Mouse (Mus musculus): Measurements from ENCODE around the gene Madd. TPM values are rescaled to one million over a fixed set of nuclear protein-coding genes. Genes with fewer than 3 reads are reported as not detected.
A peak's percentile ranks its signal among the peaks of the same experiment; 100 is the strongest.

Gene Madd
- total RNA-seq (2022): 1 to 10 TPM; 4.9 to 6.9 (median 6.1) TPM

DNA sequence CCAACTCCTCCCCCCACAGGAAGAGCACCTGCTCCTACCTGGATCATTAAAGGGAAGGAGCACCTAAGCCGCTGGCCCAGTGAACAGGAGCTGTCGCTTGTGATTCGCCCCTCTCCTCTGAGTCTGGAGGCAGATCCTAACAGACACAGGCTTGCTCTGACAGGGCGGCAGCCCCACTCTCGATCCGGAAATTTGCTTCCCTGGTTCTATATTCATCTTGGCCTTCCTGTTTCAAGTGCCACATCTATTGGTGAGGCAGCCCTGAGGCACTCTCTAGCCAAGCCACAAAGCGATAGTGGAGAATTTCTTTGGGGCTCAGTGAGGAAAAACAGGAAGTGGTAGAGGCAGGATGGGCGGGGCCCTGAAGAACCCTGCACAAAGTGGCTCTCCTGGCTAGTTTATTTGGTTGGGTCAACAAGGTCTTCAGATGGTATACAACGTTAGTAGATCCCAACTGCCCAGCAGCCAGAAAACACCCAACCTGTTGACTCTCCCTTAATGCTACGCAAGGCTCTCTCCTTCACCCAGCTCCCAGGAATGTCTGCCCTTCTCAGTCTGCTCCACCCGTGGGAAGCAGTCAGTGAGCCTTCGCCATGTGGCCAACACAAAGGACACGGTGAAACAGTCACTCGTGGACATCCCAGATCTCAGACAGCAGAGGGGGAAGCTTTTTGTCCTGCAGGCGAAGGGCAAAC, at the start of gene Madd:
Gene Madd (minus strand): TSS at position 127 of the 695 bp plus-strand sequence.
- DNase-seq (ENCODE audit: low spot score): peak; percentile 58

DNA sequence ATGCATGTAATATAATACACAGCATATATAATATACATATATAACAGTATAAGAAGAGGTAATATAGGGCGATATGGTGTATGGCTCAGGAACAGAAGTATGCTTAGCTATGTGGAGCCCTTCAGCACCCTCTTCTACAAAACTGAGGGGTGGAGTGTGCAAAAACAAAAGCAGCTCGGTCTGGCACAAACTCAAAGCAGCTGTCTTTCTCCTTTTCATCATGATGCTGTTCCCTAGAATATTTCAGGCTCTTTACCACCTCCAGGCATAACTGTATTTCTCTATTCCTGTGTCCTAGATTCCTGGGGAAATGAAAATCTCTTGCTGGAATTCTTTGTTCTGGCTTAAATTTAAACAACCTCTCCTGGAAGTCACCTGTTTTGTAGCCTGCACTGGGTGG, 46.1 kb upstream of the Madd start:
- no peak for DNase-seq (ENCODE audit: low spot score)

DNA sequence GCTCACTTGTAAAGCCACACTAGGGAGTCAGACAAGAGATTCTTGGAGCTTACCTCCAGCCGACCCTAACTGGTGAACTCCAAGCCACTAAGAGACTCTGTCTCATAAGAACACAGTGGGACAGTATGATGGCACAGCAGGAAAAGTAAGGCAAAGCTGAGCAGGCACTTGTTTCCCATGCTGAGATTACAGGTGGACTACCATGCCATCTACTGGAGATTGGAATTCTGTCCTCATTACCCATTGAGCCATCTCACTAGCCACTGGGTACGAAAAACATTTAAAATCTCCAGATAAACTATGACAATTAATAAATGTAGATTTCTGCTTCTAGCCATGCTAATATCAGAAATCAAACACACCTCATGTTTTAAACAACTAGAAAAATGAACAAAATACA, 40.0 kb upstream of the Madd start:
- no peak for DNase-seq (ENCODE audit: low spot score)

DNA sequence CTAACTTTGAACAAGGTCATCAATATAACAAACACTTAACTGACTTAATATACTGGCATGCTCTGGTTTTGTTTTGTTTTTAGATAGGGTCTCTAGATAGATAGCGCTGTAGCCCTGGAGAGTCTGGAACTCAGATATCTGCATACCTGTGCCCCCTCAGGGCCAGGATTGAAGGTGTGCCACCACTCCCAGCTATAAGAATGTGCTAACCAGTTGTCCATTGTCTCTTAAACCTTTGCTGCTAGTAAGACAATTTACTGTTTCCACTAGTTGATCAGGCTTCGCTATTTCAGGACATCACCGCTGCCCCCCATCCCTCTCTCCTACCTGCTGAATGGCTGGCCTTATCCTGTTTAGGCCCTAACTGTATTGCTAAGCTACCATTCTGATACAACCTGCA, 36.9 kb upstream of the Madd start:
- no peak for DNase-seq (ENCODE audit: low spot score)

GRCm38 (mm10) chr2:91217032-91217431, 33.4 kb upstream of the Madd start:
- DNase-seq (ENCODE audit: low spot score): no peak

DNA sequence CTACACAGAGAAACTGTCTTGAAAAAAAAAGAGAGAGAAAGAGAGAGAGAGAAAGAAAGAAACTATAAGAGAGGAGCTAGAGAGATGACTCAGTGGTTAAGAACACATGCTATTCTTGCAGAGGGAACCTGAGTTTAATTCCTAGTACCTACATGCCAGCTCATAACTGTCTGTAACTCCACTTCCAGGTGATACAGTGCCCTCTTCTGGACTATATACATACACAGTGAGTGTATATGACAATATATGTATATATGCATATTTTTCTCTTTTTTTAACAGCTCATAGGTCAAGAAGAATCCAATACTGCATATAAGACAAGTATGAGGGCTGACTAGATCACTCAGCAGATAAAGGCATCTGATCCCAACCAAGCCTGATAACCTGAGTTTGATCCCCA, 29.7 kb upstream of the Madd start:
- no peak for DNase-seq (ENCODE audit: low spot score)

DNA sequence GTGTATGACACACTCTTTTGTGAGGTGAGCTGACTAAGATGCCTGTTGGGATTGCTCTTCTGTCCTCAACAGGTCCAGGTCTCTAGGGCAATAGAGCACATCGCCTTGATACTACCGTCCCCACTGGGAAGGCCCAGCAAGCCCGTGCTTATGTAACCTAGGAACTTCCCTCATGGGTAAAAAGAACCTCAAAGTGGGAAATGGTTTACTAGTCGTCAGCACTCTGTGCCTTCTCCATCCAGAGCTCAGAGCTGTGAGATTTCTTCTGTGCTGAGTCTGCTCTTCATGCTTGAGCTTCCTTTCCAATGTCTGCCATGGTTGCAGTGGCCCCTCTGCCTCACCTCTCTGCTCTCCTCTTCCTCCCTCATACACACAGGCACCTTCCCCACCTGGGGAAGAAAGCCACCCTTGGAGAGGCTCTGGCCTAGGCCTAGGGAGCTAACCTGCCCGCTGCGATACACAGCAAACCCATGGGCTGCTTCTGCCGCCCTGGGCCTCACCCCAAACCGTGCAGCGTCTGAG, 22.7 kb upstream of the Madd start:
- DNase-seq (ENCODE audit: low spot score): no peak

- DNase-seq (ENCODE audit: low spot score): no peak
Measured at GRCm38 (mm10) chr2:91202972-91203656, 19.5 kb upstream of the Madd start.

- peak; percentile 95 for DNase-seq (ENCODE audit: low spot score)
Measured at GRCm38 (mm10) chr2:91202222-91202971, 18.8 kb upstream of the Madd start, which contains the start of the genes Nr1h3 and Acp2. Nr1h3 (minus strand) TSS chr2:91202834. Acp2 (plus strand) TSS chr2:91202885.

DNA sequence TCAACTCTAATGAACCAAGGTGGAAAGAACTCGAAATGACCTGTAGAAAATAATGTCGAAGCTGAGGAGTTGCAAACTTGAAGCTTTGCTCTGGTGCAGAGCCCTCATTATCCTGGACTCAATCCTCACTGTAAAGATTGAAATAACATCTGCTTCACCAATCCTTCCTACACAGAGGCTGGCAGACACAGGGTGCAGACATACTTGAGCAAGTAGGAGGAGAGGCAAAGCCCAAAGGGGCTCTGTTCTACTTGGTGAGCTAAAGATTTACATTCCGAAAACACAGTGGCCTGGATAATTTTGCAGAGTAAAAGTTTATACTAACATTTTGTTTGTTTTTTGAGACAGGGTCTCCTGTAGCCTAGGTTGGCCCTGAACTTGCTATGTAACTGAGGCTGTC, 15.3 kb upstream of the Madd start:
- no peak for DNase-seq (ENCODE audit: low spot score)

- peak; percentile 72 for DNase-seq (ENCODE audit: low spot score)
Measured at GRCm38 (mm10) chr2:91196577-91197001, 13.0 kb upstream of the Madd start.

DNA sequence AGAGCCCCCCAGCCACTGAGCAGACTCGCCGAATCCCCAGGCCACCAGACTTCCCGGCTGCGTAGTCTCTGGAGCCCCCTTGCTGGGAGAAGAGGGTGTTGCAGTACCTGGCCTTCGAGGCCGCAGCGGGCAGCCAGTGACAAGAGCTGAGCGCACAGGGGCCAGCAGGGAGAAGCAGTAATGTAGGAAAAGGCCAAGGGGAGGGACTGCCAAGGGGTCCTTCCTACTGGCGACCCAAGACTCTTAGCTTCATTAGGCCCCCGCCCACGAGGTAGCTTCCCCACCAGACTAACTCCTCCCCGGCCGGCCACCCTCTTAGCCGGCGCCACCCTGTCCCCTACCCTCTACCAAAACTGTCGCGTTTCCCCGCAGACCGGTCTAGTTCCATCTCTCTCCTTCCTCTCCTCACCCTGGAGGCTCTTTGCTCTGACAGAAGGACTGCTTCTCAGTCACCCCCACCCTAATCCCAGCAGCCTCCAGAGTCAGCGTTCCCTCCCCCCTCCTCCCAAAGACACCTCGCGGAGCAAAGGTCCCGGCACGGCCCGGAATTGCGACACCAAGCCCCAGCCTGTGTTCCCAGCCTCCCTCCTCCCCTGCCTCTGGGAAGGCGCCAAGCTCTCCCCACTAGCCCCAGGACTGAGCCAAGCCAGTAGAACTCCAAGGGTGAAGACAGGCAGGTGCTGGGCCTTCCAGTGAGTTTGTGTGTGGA, 11.1 kb upstream of the Madd start:
- peak; percentile 84 for DNase-seq (ENCODE audit: low spot score)

DNA sequence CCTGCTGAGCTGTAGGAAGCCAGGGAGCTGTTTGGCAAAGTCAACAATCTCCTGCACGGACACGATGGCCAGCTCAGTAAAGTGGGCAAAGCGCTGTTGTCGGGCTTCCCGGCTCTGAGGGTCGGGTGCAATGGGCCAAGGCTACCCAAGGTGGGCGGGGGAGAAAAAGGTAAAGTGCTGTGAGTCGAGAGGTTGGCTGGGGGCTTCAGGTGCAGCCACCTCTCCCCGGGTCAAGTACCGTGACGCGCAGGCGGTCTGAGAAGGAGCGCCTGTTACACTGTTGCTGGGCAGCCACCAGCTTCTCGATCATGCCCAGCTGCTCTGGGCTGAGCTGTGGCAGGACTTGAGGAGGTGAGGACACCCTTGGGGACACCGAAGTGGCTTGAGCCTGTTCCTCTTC, 6.9 kb upstream of the Madd start:
- DNase-seq (ENCODE audit: low spot score): no peak

DNA sequence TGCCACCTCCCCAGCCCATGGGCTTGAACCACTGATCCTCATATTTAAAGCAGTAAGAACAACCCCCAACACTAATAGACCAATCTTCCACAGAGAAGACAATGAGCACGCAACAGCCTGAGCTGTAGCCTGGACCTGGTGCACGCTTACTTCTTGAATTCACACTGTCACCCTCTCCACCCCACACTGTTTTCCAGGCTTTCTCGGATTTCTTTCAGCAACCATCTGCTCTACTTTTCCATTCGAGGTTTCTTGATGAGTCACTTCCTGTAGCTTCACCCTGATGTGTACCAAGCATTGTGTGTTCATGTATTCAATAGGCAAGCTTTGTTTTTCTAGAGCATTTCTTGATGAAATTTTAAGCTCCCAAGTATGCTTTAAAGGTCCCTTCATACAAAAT, 3.8 kb upstream of the Madd start:
- DNase-seq (ENCODE audit: low spot score): no peak

DNA sequence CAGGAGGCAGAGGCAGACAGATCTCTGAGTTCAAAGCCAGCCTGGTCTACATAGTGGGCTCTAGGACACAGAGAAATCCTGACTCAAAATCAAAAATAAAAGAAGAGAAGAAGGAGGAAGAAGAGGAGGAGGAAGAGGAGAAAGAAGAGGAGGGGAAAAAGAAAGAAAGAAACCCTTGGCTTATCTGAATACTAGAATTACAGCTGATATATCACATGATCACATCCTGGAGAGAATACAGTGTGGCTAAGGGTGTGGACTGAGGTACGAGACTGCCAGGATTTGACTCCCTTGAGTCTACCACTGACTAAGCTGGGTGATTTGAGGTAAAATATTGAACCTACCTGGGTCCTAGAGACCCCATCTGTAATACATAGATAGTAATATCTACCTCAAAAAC, 2.6 kb upstream of the Madd start:
- no peak for DNase-seq (ENCODE audit: low spot score)

DNA sequence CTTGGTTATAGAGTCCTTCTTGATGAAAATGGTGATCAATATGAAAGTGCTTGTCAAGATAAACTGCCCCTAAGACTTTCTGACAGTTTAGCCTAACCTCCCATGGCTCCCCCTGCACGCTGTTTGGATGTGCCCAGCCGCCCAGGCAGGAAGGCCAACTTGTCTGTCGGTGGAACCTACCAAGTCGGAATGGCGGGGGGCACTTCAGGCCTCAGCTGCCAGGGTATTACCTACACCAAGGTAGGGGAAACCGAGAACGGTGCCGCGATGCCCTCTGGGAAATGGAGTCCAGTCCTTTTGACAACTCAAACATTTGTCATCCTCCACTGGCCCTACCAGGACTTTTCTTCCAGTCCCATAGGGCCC, 506 bp downstream of the Madd start:
- peak; percentile 92 for DNase-seq (ENCODE audit: low spot score)

GRCm38 (mm10) chr2:91182405-91183147, 1.1 kb downstream of the Madd start:
- DNase-seq (ENCODE audit: low spot score): no peak

DNA sequence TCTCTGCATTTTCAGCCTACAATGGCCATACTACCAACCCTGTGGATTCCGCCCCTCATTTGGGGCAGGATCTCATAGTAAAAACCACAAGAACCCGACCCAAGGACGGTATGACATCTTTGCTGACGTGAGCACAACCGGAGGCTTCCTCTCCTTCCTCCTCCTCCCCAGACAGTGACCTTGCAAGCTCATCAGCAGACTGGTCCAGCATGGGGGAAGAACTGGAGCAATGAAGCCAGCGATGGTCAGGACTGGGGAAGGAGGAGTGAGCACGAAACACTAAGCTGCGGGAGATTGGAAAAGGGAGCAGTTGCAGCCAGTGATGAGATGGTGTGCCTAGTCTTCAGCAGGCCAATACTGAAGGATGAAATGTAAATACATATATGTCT, 1.6 kb downstream of the Madd start:
- DNase-seq (ENCODE audit: low spot score): no peak

- DNase-seq (ENCODE audit: low spot score): no peak
Measured at GRCm38 (mm10) chr2:91180706-91181105, 2.9 kb downstream of the Madd start.

GRCm38 (mm10) chr2:91179825-91180224, 3.8 kb downstream of the Madd start:
- no peak for DNase-seq (ENCODE audit: low spot score)

DNA sequence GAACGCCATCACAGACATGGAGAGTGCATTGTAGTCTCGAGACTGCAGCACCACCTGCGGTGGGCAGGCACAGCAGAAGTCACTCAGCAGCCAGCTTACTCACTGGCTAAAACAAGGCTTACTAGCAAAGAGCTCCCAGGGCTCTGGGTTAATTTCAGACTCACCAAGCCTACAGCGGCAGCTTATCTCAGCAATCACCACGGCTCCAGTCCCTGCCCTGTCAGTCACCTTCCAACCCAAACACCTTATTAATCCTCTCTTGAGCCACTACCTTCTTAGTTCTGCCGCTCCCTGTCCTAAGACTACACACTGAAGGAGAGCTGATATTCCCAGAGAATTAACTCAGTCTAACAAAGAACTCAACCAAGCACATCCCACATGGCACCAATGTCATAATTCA, 7.4 kb downstream of the Madd start:
- no peak for DNase-seq (ENCODE audit: low spot score)

Data from heart, adult 8-10 months (tissue).